8 mouse cellular contexts compared by ENCODE assay signal in genomic region chr2:116060701-116061400, GRCm38 (mm10). TPM values are rescaled to one million over a fixed set of nuclear protein-coding genes. Genes with fewer than 3 reads are reported as not detected.
A peak's percentile ranks its signal among the peaks of the same experiment; 100 is the strongest.
DNase-seq lines count a peak whose midpoint lies in the region; ATAC-seq and TF ChIP-seq lines count a peak whose summit lies in the region.

No protein-coding gene starts in this region.

- peak overlapping the region; percentile 98 for H3K27ac ChIP-seq in kidney, embryonic 16.5 days (ENCODE audit: low read length)
- peak overlapping the region; percentile 98 for H3K27ac ChIP-seq in forebrain, embryonic 13.5 days
- 0 out of 2 replicates have a peak overlapping the region, but pooled peaks have one; percentile 2 for H3K27ac ChIP-seq in limb, embryonic 14.5 days (replicated peaks; ENCODE audit: low read depth, low read length)

- peak overlapping the region; percentile 97 for H3K9ac ChIP-seq in kidney, embryonic 16.5 days (replicated peaks; ENCODE audit: low read length)
- peak overlapping the region; percentile 100 for H3K9ac ChIP-seq in forebrain, embryonic 13.5 days
- peak overlapping the region; percentile 46 for H3K9ac ChIP-seq in limb, embryonic 14.5 days (ENCODE audit: low read depth, low read length, severe bottlenecking)

- peak overlapping the region; percentile 78 for H3K4me2 ChIP-seq in kidney, embryonic 16.5 days (replicated peaks; ENCODE audit: low read depth, low read length)
- H3K4me2 ChIP-seq in forebrain, embryonic 13.5 days, result peak overlapping the region; percentile 86
- peak overlapping the region; percentile 81 for H3K4me2 ChIP-seq in limb, embryonic 14.5 days (replicated peaks; ENCODE audit: low read depth, low read length, severe bottlenecking)

- no peak for ATAC-seq in kidney, embryonic 16.5 days (ENCODE audit: low FRiP score, low TSS enrichment)
- no peak for ATAC-seq in forebrain, embryonic 13.5 days
- ATAC-seq in limb, embryonic 14.5 days (ENCODE audit: low FRiP score, low read depth), result no peak

- H3K4me3 ChIP-seq in kidney, embryonic 16.5 days (ENCODE audit: low read length), result peak overlapping the region; percentile 83
- peak overlapping the region; percentile 91 for H3K4me3 ChIP-seq in forebrain, embryonic 13.5 days
- peak overlapping the region; percentile 42 for H3K4me3 ChIP-seq in limb, embryonic 14.5 days (replicated peaks; ENCODE audit: low read length)

- peaks cover 35% of the 10 kb centered on the region for H3K4me1 ChIP-seq in kidney, embryonic 16.5 days (ENCODE audit: insufficient read depth, low read length)
- peaks cover 50% of the 10 kb centered on the region for H3K4me1 ChIP-seq in forebrain, embryonic 13.5 days
- peaks cover 6% of the 10 kb centered on the region; the same call in 1 of the 2 replicates for H3K4me1 ChIP-seq in limb, embryonic 14.5 days (ENCODE audit: control insufficient read depth, insufficient read depth, low read length)

- H3K9me3 ChIP-seq in kidney, embryonic 16.5 days (ENCODE audit: low read length), result no peaks in the 10 kb centered on the region
- no peaks in the 10 kb centered on the region for H3K9me3 ChIP-seq in forebrain, embryonic 13.5 days (replicated peaks)
- no peaks in the 10 kb centered on the region for H3K9me3 ChIP-seq in limb, embryonic 14.5 days (ENCODE audit: control insufficient read depth, low read length)

- peaks cover 3% of the 10 kb centered on the region; the same call in 1 of the 2 replicates for H3K36me3 ChIP-seq in kidney, embryonic 16.5 days (ENCODE audit: insufficient read depth, low read length)
- peaks cover 39% of the 10 kb centered on the region for H3K36me3 ChIP-seq in forebrain, embryonic 13.5 days (ENCODE audit: poor library complexity, severe bottlenecking)
- no peaks in the 10 kb centered on the region for H3K36me3 ChIP-seq in limb, embryonic 14.5 days (ENCODE audit: control insufficient read depth, insufficient read depth, low read length)

- 4% methylated on average over 21 of the region's 21 CpGs for WGBS in kidney, embryonic 16.5 days
- WGBS in forebrain, embryonic 13.5 days, result 4% methylated on average over 21 of the region's 21 CpGs
- WGBS in limb, embryonic 14.5 days, result 7% methylated on average over 21 of the region's 21 CpGs

- DNase-seq in kidney, adult 18-20 months, result no peak
- DNase-seq in limb, embryonic 14.5 days (ENCODE audit: low spot score), result no peak
- DNase-seq in retina, postnatal 1 day, result peak; percentile 15
- no peak for DNase-seq in right cerebral cortex, postnatal 14 days
- DNase-seq in left cerebral cortex, adult 11 months (ENCODE audit: low spot score), result no peak
- DNase-seq in adrenal gland, adult 2 months, result no peak

- no peaks in the 10 kb centered on the region for H3K27me3 ChIP-seq in kidney, embryonic 16.5 days (ENCODE audit: insufficient read depth, low read length)
- 0 out of 2 replicates have a peak, but pooled peaks cover 3% of the 10 kb centered on the region for H3K27me3 ChIP-seq in forebrain, embryonic 13.5 days
- peaks cover 63% of the 10 kb centered on the region for H3K27me3 ChIP-seq in limb, embryonic 14.5 days (ENCODE audit: control insufficient read depth, insufficient read depth, low read length)

- no peak for TF ChIP-seq POLR2A in limb, embryonic 14.5 days (IDR thresholded peaks at IDR 0.05; ENCODE audit: borderline replicate concordance, extremely low read depth, insufficient read depth, insufficient read length)

RNA-seq across cellular contexts. Expression of gene Meis2, which starts 4.8 kb away (rescaled TPM):
- polyA plus RNA-seq in kidney, embryonic 16.5 days (2015; fragmentation: Nextera tagmentation; extraction: Ambion mirVana), result 72.6 and 90.3 TPM in 2 replicates
- 128 and 130 TPM in 2 replicates for polyA plus RNA-seq in forebrain, embryonic 13.5 days (2015; fragmentation: Nextera tagmentation; extraction: Ambion mirVana)
- 16.2 and 26.2 TPM in 2 replicates for polyA plus RNA-seq in limb, embryonic 14.5 days (2012; rRNA removed)
- 17.3 and 17.9 TPM in 2 replicates for polyA plus RNA-seq in limb, embryonic 14.5 days (2014; fragmentation: Nextera tagmentation; extraction: Ambion mirVana)
- total RNA-seq in adrenal gland, adult 2 months (2021), result 100 to 1,000 TPM; 211 to 303 TPM
- polyA plus RNA-seq in adrenal gland, adult 2 months (2012; rRNA removed), result 85.4 and 124 TPM in 2 replicates

Comparison
In these comparisons a context has a peak if more than half of its experiments do, and no peak if none do; other contexts are left out.
1. H3K27ac ChIP-seq: peak in every context shown above with its lines; median percentile 98 in kidney, embryonic 16.5 days; 98 in forebrain, embryonic 13.5 days; 2 in limb, embryonic 14.5 days.
2. H3K9ac ChIP-seq: peak in every context shown above with its lines; median percentile 100 in forebrain, embryonic 13.5 days; 97 in kidney, embryonic 16.5 days; 46 in limb, embryonic 14.5 days.